Mouse (Mus musculus): ENCODE results near the gene Sectm1a.
"Not testable (repeated sequence)": the region's sequence is repeated elsewhere in the genome, so short reads cannot be mapped to it uniquely, and the experiment has no call there.

Gene Sectm1a

GRCm38 (mm10) chr11:121045286-121045685 is 35.7 kb downstream of the Sectm1a start:
- DNase-seq, result no peak

GRCm38 (mm10) chr11:121043025-121043424 is 38.0 kb downstream of the Sectm1a start:
- not testable (repeated sequence) for DNase-seq

- no peak for DNase-seq
These were observed 38.5 kb downstream of the Sectm1a start for GRCm38 (mm10) chr11:121042480-121042879.

- no peak for DNase-seq
These were observed 39.4 kb downstream of the Sectm1a start for GRCm38 (mm10) chr11:121041636-121042035.

- peak; percentile 89 for DNase-seq
These were observed 39.8 kb downstream of the Sectm1a start for GRCm38 (mm10) chr11:121041212-121041611.

- DNase-seq, result no peak
These were observed 41.7 kb downstream of the Sectm1a start, which contains the start of gene Cd7 for GRCm38 (mm10) chr11:121039302-121039701. Gene Cd7, minus strand, starts transcription at chr11:121039418.

- DNase-seq, result no peak
These were observed 42.4 kb downstream of the Sectm1a start for GRCm38 (mm10) chr11:121038366-121039240.

GRCm38 (mm10) chr11:121033118-121033517 is 47.9 kb downstream of the Sectm1a start:
- DNase-seq, result no peak

- DNase-seq, result no peak
These were observed 53.8 kb downstream of the Sectm1a start for GRCm38 (mm10) chr11:121027259-121027658.

GRCm38 (mm10) chr11:121024163-121024562 is 56.9 kb downstream of the Sectm1a start:
- no peak for DNase-seq

GRCm38 (mm10) chr11:121019501-121019900 is 61.5 kb downstream of the Sectm1a start:
- no peak for DNase-seq

GRCm38 (mm10) chr11:121017703-121018102 is 63.3 kb downstream of the Sectm1a start:
- DNase-seq, result peak; percentile 88

Measured in kidney, adult 9 months (tissue).